Mouse (Mus musculus) layer of hippocampus, adult 11-12 months (tissue): Measurements from ENCODE around the gene Mgat4c.

Source experiments
- DNase-seq: peaks from one replicate; pipeline ENCODE4 v3.0.0; 2022; ENCODE audit warnings: low spot score

Gene Mgat4c

GRCm38 (mm10) chr10:101681437-101681912 lies at the start of gene Mgat4c:
Gene Mgat4c (plus strand): TSS chr10:101681487.
- DNase-seq, result peak; percentile 37

GRCm38 (mm10) chr10:101635266-101635665 lies 46.0 kb upstream of the Mgat4c start:
- DNase-seq, result no peak

- peak; percentile 5 for DNase-seq
Observed at GRCm38 (mm10) chr10:101641048-101641447, 40.2 kb upstream of the Mgat4c start.

GRCm38 (mm10) chr10:101681914-101682313 lies 627 bp downstream of the Mgat4c start:
- DNase-seq, result no peak

GRCm38 (mm10) chr10:101761828-101762227 lies 80.5 kb downstream of the Mgat4c start:
- no peak for DNase-seq

- DNase-seq, result no peak
Observed at GRCm38 (mm10) chr10:101770688-101771087, 89.4 kb downstream of the Mgat4c start.

- DNase-seq, result no peak
Observed at GRCm38 (mm10) chr10:101771157-101771556, 89.9 kb downstream of the Mgat4c start.

GRCm38 (mm10) chr10:101783161-101783744 lies 102.0 kb downstream of the Mgat4c start:
- no peak for DNase-seq

GRCm38 (mm10) chr10:101795507-101795906 lies 114.2 kb downstream of the Mgat4c start:
- DNase-seq, result no peak

- DNase-seq, result no peak
Observed at GRCm38 (mm10) chr10:101798831-101799474, 117.7 kb downstream of the Mgat4c start.

- no peak for DNase-seq
Observed at GRCm38 (mm10) chr10:101808768-101809167, 127.5 kb downstream of the Mgat4c start.

- peak; percentile 6 for DNase-seq
Observed at GRCm38 (mm10) chr10:101816902-101817301, 135.6 kb downstream of the Mgat4c start.

GRCm38 (mm10) chr10:101827944-101828343 lies 146.7 kb downstream of the Mgat4c start:
- DNase-seq, result no peak

GRCm38 (mm10) chr10:101856115-101856514 lies 174.8 kb downstream of the Mgat4c start:
- no peak for DNase-seq

GRCm38 (mm10) chr10:101889866-101890265 lies 208.6 kb downstream of the Mgat4c start:
- DNase-seq, result no peak

- DNase-seq, result no peak
Observed at GRCm38 (mm10) chr10:101917328-101917814, 236.1 kb downstream of the Mgat4c start.

GRCm38 (mm10) chr10:101997612-101998011 lies 316.3 kb downstream of the Mgat4c start:
- no peak for DNase-seq

GRCm38 (mm10) chr10:102042513-102042912 lies 361.2 kb downstream of the Mgat4c start:
- DNase-seq, result no peak

- no peak for DNase-seq
Observed at GRCm38 (mm10) chr10:102056218-102056617, 374.9 kb downstream of the Mgat4c start.

GRCm38 (mm10) chr10:102056975-102057565 lies 375.8 kb downstream of the Mgat4c start:
- DNase-seq, result no peak

- no peak for DNase-seq
Observed at GRCm38 (mm10) chr10:102074541-102075398, 393.5 kb downstream of the Mgat4c start.

- DNase-seq, result no peak
Observed at GRCm38 (mm10) chr10:102123153-102123552, 441.9 kb downstream of the Mgat4c start.
